8 mouse cellular contexts compared by ENCODE assay signal in genomic region chr10:20125226-20125625, GRCm38 (mm10). TPM values are rescaled to one million over a fixed set of nuclear protein-coding genes. Genes with fewer than 3 reads are reported as not detected.
DNase-seq lines count a peak whose midpoint lies in the region; ATAC-seq and TF ChIP-seq lines count a peak whose summit lies in the region.

No protein-coding gene starts in this region.

- TF ChIP-seq POLR2A in CH12.LX (IDR thresholded peaks at IDR 0.05; ENCODE audit: low read depth, low read length) = no peak

- no peaks in the 10 kb centered on the region for H3K4me1 ChIP-seq in CH12.LX (ENCODE audit: control insufficient read depth in 1 of 2, insufficient read depth in 2 of 2)
- H3K4me1 ChIP-seq in embryonic facial prominence, embryonic 14.5 days (ENCODE audit: control insufficient read depth, insufficient read depth, low read length) = no peaks in the 10 kb centered on the region
- H3K4me1 ChIP-seq in lung, embryonic 14.5 days (ENCODE audit: insufficient read depth) = no peaks in the 10 kb centered on the region

- no peak overlapping the region for H3K4me2 ChIP-seq in CH12.LX (ENCODE audit: insufficient read depth, low read depth, poor library complexity, severe bottlenecking)
- no peak overlapping the region for H3K4me2 ChIP-seq in embryonic facial prominence, embryonic 14.5 days (ENCODE audit: low read depth, low read length)
- H3K4me2 ChIP-seq in lung, embryonic 14.5 days = no peak overlapping the region

- WGBS in embryonic facial prominence, embryonic 14.5 days = 46% methylated on average over 4 of the region's 4 CpGs
- WGBS in large intestine, adult 2 months = 34% methylated on average over 4 of the region's 4 CpGs
- WGBS in lung, embryonic 14.5 days = 44% methylated on average over 4 of the region's 4 CpGs

- no peaks in the 10 kb centered on the region for H3K27me3 ChIP-seq in CH12.LX (replicated peaks)
- H3K27me3 ChIP-seq in embryonic facial prominence, embryonic 14.5 days (replicated peaks; ENCODE audit: control insufficient read depth, insufficient read depth, low read length) = no peaks in the 10 kb centered on the region
- H3K27me3 ChIP-seq in lung, embryonic 14.5 days (ENCODE audit: insufficient read depth, low read length) = no peaks in the 10 kb centered on the region

- DNase-seq in CH12.LX (ENCODE audit: extremely low read depth) = peak; percentile 50
- peak; percentile 62 for DNase-seq in adrenal gland, postnatal 10 days
- peak; percentile 81 for DNase-seq in embryonic facial prominence, embryonic 14.5 days (ENCODE audit: low spot score)
- DNase-seq in large intestine, adult 2 months (ENCODE audit: low read depth, low spot score) = peak; percentile 38
- DNase-seq in lung, embryonic 14.5 days = peak; percentile 86
- no peak for DNase-seq in urinary bladder, adult 18-20 months (ENCODE audit: low spot score in 2 of 2)

- H3K9ac ChIP-seq in CH12.LX (ENCODE audit: insufficient read depth, low read depth) = no peak overlapping the region
- no peak overlapping the region for H3K9ac ChIP-seq in embryonic facial prominence, embryonic 14.5 days (ENCODE audit: low read depth, low read length)
- no peak overlapping the region for H3K9ac ChIP-seq in lung, embryonic 14.5 days

- no peak for TF ChIP-seq EP300 in CH12.LX (IDR thresholded peaks at IDR 0.05; ENCODE audit: low read length)

- H3K27ac ChIP-seq in CH12.LX (ENCODE audit: insufficient read depth, low read depth) = no peak overlapping the region
- no peak overlapping the region for H3K27ac ChIP-seq in embryonic facial prominence, embryonic 14.5 days (replicated peaks; ENCODE audit: low read depth, low read length)
- H3K27ac ChIP-seq in lung, embryonic 14.5 days (ENCODE audit: low read depth) = no peak overlapping the region

- no peaks in the 10 kb centered on the region for H3K9me3 ChIP-seq in CH12.LX (replicated peaks; ENCODE audit: low read length)
- no peaks in the 10 kb centered on the region for H3K9me3 ChIP-seq in embryonic facial prominence, embryonic 14.5 days (ENCODE audit: control insufficient read depth, low read length)
- H3K9me3 ChIP-seq in lung, embryonic 14.5 days (ENCODE audit: low read depth, low read length) = no peaks in the 10 kb centered on the region

- TF ChIP-seq RAD21 in CH12.LX (IDR thresholded peaks at IDR 0.05; ENCODE audit: low read depth, low read length) = peak; percentile 83

- ATAC-seq in embryonic facial prominence, embryonic 14.5 days (ENCODE audit: low read depth) = peak; percentile 77
- peak; percentile 48 to 60; a peak in 2 of 4 replicates for ATAC-seq in hematopoietic stem cell, adult 5-6 weeks (replicated peaks in 1 of 2; ENCODE audit: insufficient read depth in 1 of 2, low FRiP score in 2 of 2, low TSS enrichment in 1 of 2, low read depth in 1 of 2, poor library complexity in 2 of 2, severe bottlenecking in 2 of 2)
- ATAC-seq in lung, embryonic 14.5 days (ENCODE audit: insufficient read depth) = peak; percentile 75; the same call in 1 of the 2 replicates
- peak; percentile 45; the same call in 1 of the 2 replicates for ATAC-seq in neutrophil, adult 5-6 weeks (ENCODE audit: extremely low read depth, insufficient number of reproducible peaks, low FRiP score, poor library complexity, severe bottlenecking)

- no peaks in the 10 kb centered on the region for H3K79me2 ChIP-seq in CH12.LX (replicated peaks; ENCODE audit: control insufficient read depth, extremely low read depth, insufficient read depth, poor library complexity, severe bottlenecking)

- TF ChIP-seq CTCF in CH12.LX (conservative IDR thresholded peaks at IDR 0.05 in 1 of 2, IDR thresholded peaks at IDR 0.05 in 1 of 2; ENCODE audit: low read depth in 2 of 2, low read length in 2 of 2) = peak; percentile 86 to 98
- TF ChIP-seq CTCF in lung, embryonic 14.5 days (IDR thresholded peaks at IDR 0.05; ENCODE audit: low read depth) = peak; percentile 92

- H3K4me3 ChIP-seq in CH12.LX (replicated peaks in 1 of 3; ENCODE audit: low read depth in 2 of 3, low read length in 2 of 3, poor library complexity in 1 of 3) = no peak overlapping the region
- no peak overlapping the region for H3K4me3 ChIP-seq in embryonic facial prominence, embryonic 14.5 days (ENCODE audit: low read depth, low read length)
- H3K4me3 ChIP-seq in lung, embryonic 14.5 days (ENCODE audit: low read depth, low read length) = no peak overlapping the region

- dilution Hi-C loops in CH12.LX (cut with MboI; ENCODE audit: extremely low pct_ligation_motif_present, extremely low pct_unique_long_range_greater_than_20kb, low sequenced_read_pairs) = no loop called here

- peaks cover 70 to 92% of the 10 kb centered on the region in 2 experiments for H3K36me3 ChIP-seq in CH12.LX (replicated peaks in 1 of 2; ENCODE audit: control insufficient read depth in 1 of 2, insufficient read depth in 1 of 2, low read length in 1 of 2)
- H3K36me3 ChIP-seq in embryonic facial prominence, embryonic 14.5 days (ENCODE audit: control insufficient read depth, insufficient read depth, low read length) = no peaks in the 10 kb centered on the region
- no peaks in the 10 kb centered on the region for H3K36me3 ChIP-seq in lung, embryonic 14.5 days (ENCODE audit: insufficient read depth)

- in situ Hi-C loops in CH12.LX (cut with MboI; ENCODE audit: low pct_ligation_motif_present, low pct_unique_long_range_greater_than_20kb, low sequenced_read_pairs) = loop anchor here (25.0 kb wide), 1 partner anchor 388 kb away; no protein-coding TSS in a partner anchor

TF ChIP-seq in CH12.LX, 34 proteins besides CTCF, POLR2A, EP300 and RAD21:
- peak; percentile 68 for TF ChIP-seq SMC3 (IDR thresholded peaks at IDR 0.05; ENCODE audit: low read depth, low read length)
- TF ChIP-seq SIN3A (IDR thresholded peaks at IDR 0.05; ENCODE audit: low read length) = 0 out of 2 replicates have a peak, but pooled peaks have one; percentile 25
- TF ChIP-seq ETS1 (conservative IDR thresholded peaks at IDR 0.05; ENCODE audit: low read depth, low read length) = no peak
- no peak for TF ChIP-seq MAFK (IDR thresholded peaks at IDR 0.05; ENCODE audit: insufficient replicate concordance, low read length)
- 0 out of 2 replicates have a peak, but pooled peaks have one; percentile 21 for TF ChIP-seq ZC3H11A (IDR thresholded peaks at IDR 0.05; ENCODE audit: low read depth, low read length)
- no peak for TF ChIP-seq MEF2A (IDR thresholded peaks at IDR 0.05; ENCODE audit: borderline replicate concordance, low read depth, low read length)
- TF ChIP-seq KAT2A (IDR thresholded peaks at IDR 0.05; ENCODE audit: insufficient replicate concordance, low read length) = no peak
- TF ChIP-seq IRF4 (IDR thresholded peaks at IDR 0.05; ENCODE audit: low read depth, low read length) = no peak
- no peak for TF ChIP-seq POLR2AphosphoS2 (IDR thresholded peaks at IDR 0.05; ENCODE audit: low read depth, low read length)
- TF ChIP-seq USF1 (IDR thresholded peaks at IDR 0.05; ENCODE audit: low read depth, low read length) = no peak
- TF ChIP-seq MXI1 (IDR thresholded peaks at IDR 0.05; ENCODE audit: low read depth, low read length) = no peak
- no peak for TF ChIP-seq PAX5 (IDR thresholded peaks at IDR 0.05; ENCODE audit: low read length)
- TF ChIP-seq TCF12 (IDR thresholded peaks at IDR 0.05; ENCODE audit: low read depth, low read length) = no peak
- 0 out of 2 replicates have a peak, but pooled peaks have one; percentile 38 for TF ChIP-seq MYC (IDR thresholded peaks at IDR 0.05; ENCODE audit: low read depth, low read length)
- no peak for TF ChIP-seq E2F4 (IDR thresholded peaks at IDR 0.05; ENCODE audit: insufficient replicate concordance, low read depth, low read length)

RNA-seq across cellular contexts. Expression of gene Map7, which starts 23.0 kb away (rescaled TPM):
- 7.4 and 8.8 TPM in 2 replicates for total RNA-seq in CH12.LX (2012; rRNA removed)
- 21.6 and 23.3 TPM in 2 replicates for total RNA-seq in CH12.LX (2014; rRNA removed)
- 31.1 and 48.0 TPM in 2 replicates for polyA plus RNA-seq in CH12.LX (2012; ENCODE audit: insufficient read length, low read depth)
- total RNA-seq in adrenal gland, postnatal 10 days (2021) = 10 to 100 TPM; 15.9 to 18.7 TPM
- polyA plus RNA-seq in embryonic facial prominence, embryonic 14.5 days (2014; fragmentation: Nextera tagmentation; extraction: Ambion mirVana) = 10.0 and 10.2 TPM in 2 replicates
- total RNA-seq in hematopoietic stem cell, adult 5-6 weeks (2017) = 156 and 190 TPM in 2 replicates
- polyA plus RNA-seq in large intestine, adult 2 months (2012; rRNA removed) = 21.6 and 33.7 TPM in 2 replicates
- polyA plus RNA-seq in lung, embryonic 14.5 days (2014; fragmentation: Nextera tagmentation; extraction: Ambion mirVana) = 9.3 and 9.5 TPM in 2 replicates
- 13.8 and 15.8 TPM in 2 replicates for total RNA-seq in neutrophil, adult 5-6 weeks (2017)

Comparison
In these comparisons a context has a peak if more than half of its experiments do, and no peak if none do; other contexts are left out.
1. DNase-seq: peak in CH12.LX (single experiment), adrenal gland, postnatal 10 days (single experiment), embryonic facial prominence, embryonic 14.5 days (single experiment), large intestine, adult 2 months (single experiment) and lung, embryonic 14.5 days (single experiment); none in urinary bladder, adult 18-20 months (0 of 2).
2. Peak in every context shown above with its lines, with median percentiles within 50 percentile points of each other: ATAC-seq.